Mouse (Mus musculus): ENCODE results near the gene Ninj2.

GRCm38 (mm10) chr6:120101996-120102395, 8.8 kb downstream of the Ninj2 start:
- TF ChIP-seq EP300 (IDR thresholded peaks at IDR 0.05; ENCODE audit: low read depth in 1 of 2, low read length in 2 of 2) (no peak), POLR2A (IDR thresholded peaks at IDR 0.05; ENCODE audit: control insufficient read depth in 1 of 2, insufficient read depth in 1 of 2, low read depth in 1 of 2, low read length in 2 of 2, poor library complexity in 1 of 2) (no peak), RCOR1 (IDR thresholded peaks at IDR 0.05; ENCODE audit: low read depth, low read length) (no peak), HCFC1 (IDR thresholded peaks at IDR 0.05; ENCODE audit: low read depth, low read length) (no peak), CHD1 (IDR thresholded peaks at IDR 0.05; ENCODE audit: low read depth, low read length) (no peak), ETS1 (IDR thresholded peaks at IDR 0.05; ENCODE audit: low read depth, low read length) (no peak)

Data from MEL (cell line).